Mouse (Mus musculus) C2C12 (cell line): ENCODE results near the gene Lrch1. TPM values are rescaled to one million over a fixed set of nuclear protein-coding genes. Genes with fewer than 3 reads are reported as not detected.

Source experiments
- H3K27me3 ChIP-seq: one replicate; pipeline ENCODE4 v1.6.1; 2011; ENCODE audit not compliant: control insufficient read depth, insufficient read depth, insufficient read length
- H3K36me3 ChIP-seq: one replicate; pipeline ENCODE4 v1.6.1; 2011; ENCODE audit not compliant: control insufficient read depth, insufficient read depth
- H3K4me3 ChIP-seq: one replicate; pipeline ENCODE4 v1.5.1; 2011; ENCODE audit warnings: mild to moderate bottlenecking, control low read depth; ENCODE audit not compliant: poor library complexity, insufficient read depth, severe bottlenecking
- H3K79me2 ChIP-seq: one replicate; pipeline ENCODE4 v1.6.1; 2011; ENCODE audit not compliant: control insufficient read depth, insufficient read depth
- H3K79me3 ChIP-seq: one replicate; pipeline ENCODE4 v1.6.1; 2011; ENCODE audit warnings: low read depth, control low read depth
- H3ac ChIP-seq: one replicate; pipeline ENCODE3; 2011; ENCODE audit warnings: low read depth; ENCODE audit not compliant: control insufficient read depth, insufficient read length
- CEBPB ChIP-seq: IDR thresholded peaks from one replicate; pipeline ENCODE4 v1.6.1; 2011; ENCODE audit warnings: low read depth, mild to moderate bottlenecking, control low read depth, moderate library complexity
- CTCF ChIP-seq: IDR thresholded peaks from one replicate; pipeline ENCODE4 v1.5.1; 2011; ENCODE audit not compliant: control insufficient read depth, insufficient read depth, insufficient read length
- FOSL1 ChIP-seq: IDR thresholded peaks from one replicate; pipeline ENCODE4 v1.8.0; 2011; ENCODE audit warnings: mild to moderate bottlenecking, low read length; ENCODE audit not compliant: poor library complexity, insufficient read depth, severe bottlenecking
- MAX ChIP-seq: IDR thresholded peaks from one replicate; pipeline ENCODE4 v1.6.1; 2011; ENCODE audit warnings: mild to moderate bottlenecking, control low read depth
- MYOD1 ChIP-seq: IDR thresholded peaks from one replicate; pipeline ENCODE4 v1.6.1; 2011; ENCODE audit warnings: low read depth; ENCODE audit not compliant: control insufficient read depth, insufficient read length
- MYOG ChIP-seq: IDR thresholded peaks from one replicate; pipeline ENCODE4 v1.6.1; 2011; ENCODE audit not compliant: control insufficient read depth, insufficient read length; ENCODE audit errors: extremely low read depth
- USF1 ChIP-seq: IDR thresholded peaks from one replicate; pipeline ENCODE4 v1.6.1; 2011; ENCODE audit warnings: low read depth, mild to moderate bottlenecking, control low read depth, moderate library complexity
- polyA plus RNA-seq: library from polyadenylated mRNA; unstranded; fragments of >200 nt; fragmentation: generic; extraction: Trizol; gene quantifications from one replicate; pipeline ENCODE4 v1.2.1, GENCODE M21; 2012; ENCODE audit warnings: missing spikeins

Gene Lrch1
- polyA plus RNA-seq, 1 experiment, result 5.0 TPM

DNA sequence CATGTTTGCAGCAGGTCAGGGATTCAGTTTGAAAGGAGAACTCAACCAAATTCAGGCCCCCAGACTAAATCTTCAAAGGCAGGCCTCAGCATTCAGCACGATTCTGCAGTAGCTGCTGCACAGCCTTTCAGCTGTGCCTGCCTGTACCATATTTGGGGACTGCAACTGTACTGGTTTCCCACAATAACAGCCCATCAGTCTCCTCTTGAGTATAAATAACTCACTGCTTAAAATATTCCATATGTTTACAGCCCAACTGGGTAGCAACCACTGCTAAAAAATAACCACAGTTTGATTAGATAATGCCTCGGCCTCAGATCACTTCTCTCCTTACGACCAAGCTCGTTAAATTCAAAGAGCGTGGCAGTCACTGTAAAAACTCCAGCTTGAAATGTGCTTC lies 101.0 kb downstream of the Lrch1 start:
- TF ChIP-seq USF1, result no peak
- no peak for TF ChIP-seq MYOG
- TF ChIP-seq CEBPB, result no peak
- TF ChIP-seq FOSL1, result no peak
- no peak overlapping the region for H3ac ChIP-seq
- H3K36me3 ChIP-seq, result no peaks in the 10 kb centered on the region
- H3K79me3 ChIP-seq, result no peaks in the 10 kb centered on the region
- H3K4me3 ChIP-seq, result no peak overlapping the region
- H3K27me3 ChIP-seq, result no peaks in the 10 kb centered on the region
- no peaks in the 10 kb centered on the region for H3K79me2 ChIP-seq

DNA sequence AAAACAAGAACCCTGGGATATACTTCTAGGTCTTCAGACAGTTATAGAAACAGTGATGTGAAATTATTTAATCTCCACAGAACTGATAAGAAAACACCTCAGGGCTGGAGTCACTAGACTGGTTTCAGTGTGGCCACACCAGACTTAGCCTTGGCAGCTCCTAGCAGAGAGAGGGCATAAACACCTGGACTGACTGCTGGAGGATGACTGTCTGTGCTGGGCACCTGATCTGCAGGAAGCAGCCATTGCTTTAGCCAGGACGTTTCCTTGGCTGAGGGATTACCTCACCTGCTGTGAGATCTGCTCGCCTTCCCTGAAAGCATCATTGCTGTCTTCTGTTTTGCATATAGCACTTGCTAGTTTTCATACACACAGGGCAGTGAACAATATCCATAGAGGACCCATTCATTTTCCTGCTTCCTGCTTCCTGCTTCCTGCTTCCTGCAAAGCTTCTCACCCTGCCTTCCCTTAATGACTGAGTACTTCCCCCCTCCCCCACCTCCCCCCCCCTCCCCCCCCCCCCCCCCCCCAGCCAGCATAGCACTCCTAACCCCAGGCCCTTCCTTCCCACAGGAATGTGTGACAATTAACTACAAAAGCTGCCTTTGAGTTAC lies 101.9 kb downstream of the Lrch1 start:
- TF ChIP-seq CTCF (no peak), FOSL1 (no peak), MYOG (no peak), MYOD1 (no peak), MAX (no peak), USF1 (no peak), CEBPB (no peak)
- Histone ChIP-seq H3K79me3 (no peaks in the 10 kb centered on the region), H3K79me2 (no peaks in the 10 kb centered on the region), H3K4me3 (no peak overlapping the region), H3K36me3 (no peaks in the 10 kb centered on the region), H3K27me3 (no peaks in the 10 kb centered on the region), H3ac (no peak overlapping the region)

DNA sequence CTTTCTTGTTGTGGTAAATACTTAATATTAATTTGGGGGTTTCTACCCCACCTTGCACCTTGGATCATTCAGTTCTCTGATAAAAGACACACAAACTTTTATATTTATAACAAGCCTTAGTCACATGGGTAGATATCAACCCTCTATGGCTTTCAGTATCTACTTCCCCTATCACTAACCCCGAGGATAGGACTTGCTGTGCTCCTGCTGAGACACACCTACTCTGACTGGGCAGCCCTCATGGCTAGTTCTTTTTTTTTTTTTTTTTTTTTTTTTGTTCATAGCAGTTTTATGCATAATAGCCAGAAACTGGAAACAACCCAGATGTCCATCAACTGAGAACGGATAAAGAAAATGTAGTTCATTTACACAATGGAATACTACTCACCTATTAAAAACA lies 106.0 kb downstream of the Lrch1 start:
- Histone ChIP-seq H3K79me3 (no peaks in the 10 kb centered on the region), H3K79me2 (no peaks in the 10 kb centered on the region), H3ac (no peak overlapping the region), H3K27me3 (no peaks in the 10 kb centered on the region), H3K36me3 (no peaks in the 10 kb centered on the region), H3K4me3 (no peak overlapping the region)
- TF ChIP-seq CTCF (no peak), MAX (no peak), MYOG (no peak), CEBPB (no peak), MYOD1 (no peak), FOSL1 (no peak), USF1 (no peak)

DNA sequence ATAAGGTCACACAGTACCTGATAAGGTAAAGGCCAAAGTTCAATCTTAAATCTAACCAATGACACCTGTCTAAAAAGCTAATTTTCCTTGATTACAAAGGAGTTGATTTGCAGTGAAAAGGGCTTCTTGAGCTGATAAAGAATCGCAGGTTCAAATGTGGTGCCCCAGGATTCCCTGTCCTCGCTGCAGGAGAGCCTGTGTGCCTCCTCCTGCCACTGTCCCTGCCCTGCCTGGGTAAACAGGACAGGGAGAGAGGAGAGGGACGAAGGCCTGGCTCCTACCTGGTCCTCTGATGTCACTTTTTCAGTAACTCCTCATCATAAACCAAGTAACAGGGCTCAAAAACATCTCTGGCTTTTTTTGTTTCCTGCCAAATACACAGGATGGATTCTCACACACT lies 106.4 kb downstream of the Lrch1 start:
- no peak overlapping the region for H3K4me3 ChIP-seq
- H3K36me3 ChIP-seq, result no peaks in the 10 kb centered on the region
- no peak overlapping the region for H3ac ChIP-seq
- no peak for TF ChIP-seq MAX
- TF ChIP-seq FOSL1, result no peak
- TF ChIP-seq CTCF, result no peak
- no peak for TF ChIP-seq USF1
- TF ChIP-seq MYOD1, result no peak
- TF ChIP-seq CEBPB, result no peak
- TF ChIP-seq MYOG, result no peak
- no peaks in the 10 kb centered on the region for H3K79me3 ChIP-seq
- no peaks in the 10 kb centered on the region for H3K79me2 ChIP-seq
- no peaks in the 10 kb centered on the region for H3K27me3 ChIP-seq

DNA sequence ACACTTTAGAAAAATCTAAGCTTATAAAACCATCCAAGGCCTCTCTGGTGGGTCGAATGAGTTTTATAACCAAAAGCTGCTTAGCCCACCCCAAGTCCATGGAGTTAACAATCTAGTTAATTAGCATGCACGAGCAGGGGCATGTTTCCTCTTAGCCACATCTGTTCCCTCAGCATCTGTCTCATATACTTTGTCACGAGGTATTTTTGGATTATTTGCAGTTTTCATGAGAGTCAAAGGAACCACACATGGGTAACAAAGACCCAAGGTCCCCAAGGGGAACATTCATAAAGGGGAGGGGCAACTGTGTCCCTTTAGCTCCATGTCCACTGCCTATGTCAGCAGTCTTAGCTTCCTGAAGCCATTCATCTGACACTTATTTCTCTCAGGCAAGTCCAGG lies 106.9 kb downstream of the Lrch1 start:
- no peaks in the 10 kb centered on the region for H3K79me3 ChIP-seq
- H3K36me3 ChIP-seq, result no peaks in the 10 kb centered on the region
- no peaks in the 10 kb centered on the region for H3K79me2 ChIP-seq
- no peak for TF ChIP-seq FOSL1
- no peak for TF ChIP-seq USF1
- TF ChIP-seq CTCF, result no peak
- TF ChIP-seq MAX, result no peak
- TF ChIP-seq MYOD1, result no peak
- TF ChIP-seq MYOG, result no peak
- TF ChIP-seq CEBPB, result no peak
- H3ac ChIP-seq, result no peak overlapping the region
- H3K4me3 ChIP-seq, result no peak overlapping the region
- no peaks in the 10 kb centered on the region for H3K27me3 ChIP-seq

DNA sequence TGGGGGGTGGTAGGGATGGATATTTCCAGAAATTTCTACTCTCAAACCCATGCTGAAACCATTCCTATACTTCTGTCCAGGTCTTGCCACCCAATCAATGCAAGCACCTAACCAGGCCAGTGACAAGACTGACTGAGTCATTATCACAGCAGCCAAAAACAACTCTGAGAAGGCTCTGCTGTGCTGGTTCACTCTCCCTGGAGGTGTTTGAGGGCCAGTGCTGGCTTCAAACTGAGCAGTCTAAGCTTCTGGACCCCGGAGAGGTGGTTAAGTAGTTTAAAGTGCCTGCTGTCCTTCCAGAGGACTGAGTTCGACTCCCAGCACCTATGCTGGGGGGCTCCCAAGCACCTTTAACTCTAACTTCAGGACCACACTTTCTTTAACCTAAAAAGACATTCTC lies 107.3 kb downstream of the Lrch1 start:
- no peak overlapping the region for H3ac ChIP-seq
- no peaks in the 10 kb centered on the region for H3K36me3 ChIP-seq
- no peak overlapping the region for H3K4me3 ChIP-seq
- no peaks in the 10 kb centered on the region for H3K27me3 ChIP-seq
- H3K79me2 ChIP-seq, result no peaks in the 10 kb centered on the region
- no peaks in the 10 kb centered on the region for H3K79me3 ChIP-seq
- TF ChIP-seq MYOD1 (no peak), CTCF (no peak), CEBPB (no peak), MAX (no peak), MYOG (no peak), FOSL1 (no peak), USF1 (no peak)
